Mouse (Mus musculus) A20 (cell line): ENCODE results near the gene Aoah.

ENCODE experiments used
- DNase-seq: peaks from one replicate; pipeline ENCODE4 v3.0.0-alpha.2; 2011; ENCODE audit warnings: low read depth, low spot score

Aoah gene

GRCm38 (mm10) chr13:21066021-21066420 is 272.1 kb downstream of the Aoah start:
- no peak for DNase-seq

- DNase-seq = no peak
These were observed 280.9 kb downstream of the Aoah start, which contains the start of gene Olfr1370 for GRCm38 (mm10) chr13:21074847-21075246. TSS of gene Olfr1370 (minus strand) at chr13:21074947.

GRCm38 (mm10) chr13:21082686-21083085 is 288.8 kb downstream of the Aoah start:
- no peak for DNase-seq
